13 mouse cellular contexts compared by ENCODE assay signal in genomic region chr10:29635828-29636227, GRCm38 (mm10).
DNase-seq lines count a peak whose midpoint lies in the region; ATAC-seq lines count a peak whose summit lies in the region.
"Had no signal": no experiment of that assay in that cellular context is flagged by ENCODE, and none has a peak within 500 bp of the region (broad histone marks: within the 10 kb centered on the region; RNA-seq: fewer than 3 reads in every experiment).

No protein-coding gene starts in this region.

- H3K9me3 ChIP-seq in hindbrain, embryonic 16.5 days (ENCODE audit: control insufficient read depth, low read length): no peaks in the 10 kb centered on the region
- no peaks in the 10 kb centered on the region for H3K9me3 ChIP-seq in hindbrain, embryonic 10.5 days
- no peaks in the 10 kb centered on the region for H3K9me3 ChIP-seq in embryonic facial prominence, embryonic 10.5 days
- H3K9me3 ChIP-seq: midbrain, embryonic 10.5 days had no signal

- H3K9ac ChIP-seq in hindbrain, embryonic 16.5 days (ENCODE audit: low read depth, low read length): no peak overlapping the region

- ATAC-seq in hindbrain, embryonic 16.5 days: peak; percentile 71; the same call in 1 of the 2 replicates
- ATAC-seq in activated CD4-positive, CD25-positive, alpha-beta regulatory T cell, adult 4 months: no peak
- ATAC-seq in monocyte, adult 5-6 weeks (replicated peaks; ENCODE audit: insufficient number of reproducible peaks, low FRiP score, low TSS enrichment, poor library complexity, severe bottlenecking): no peak
- ATAC-seq: Patski had no signal

- H3K36me3 ChIP-seq in hindbrain, embryonic 16.5 days (ENCODE audit: control insufficient read depth, insufficient read depth, low read length): no peaks in the 10 kb centered on the region
- no peaks in the 10 kb centered on the region for H3K36me3 ChIP-seq in hindbrain, embryonic 10.5 days
- H3K36me3 ChIP-seq in embryonic facial prominence, embryonic 10.5 days (replicated peaks): no peaks in the 10 kb centered on the region
- H3K36me3 ChIP-seq: midbrain, embryonic 10.5 days had no signal

- no peak overlapping the region for H3K27ac ChIP-seq in hindbrain, embryonic 16.5 days (ENCODE audit: low read depth, low read length)
- no peak overlapping the region for H3K27ac ChIP-seq in hindbrain, embryonic 10.5 days
- no peak overlapping the region for H3K27ac ChIP-seq in embryonic facial prominence, embryonic 10.5 days (replicated peaks)
- H3K27ac ChIP-seq: midbrain, embryonic 10.5 days had no signal

- no peak overlapping the region for H3K4me3 ChIP-seq in hindbrain, embryonic 16.5 days (ENCODE audit: low read length)
- no peak overlapping the region for H3K4me3 ChIP-seq in hindbrain, embryonic 10.5 days
- no peak overlapping the region for H3K4me3 ChIP-seq in embryonic facial prominence, embryonic 10.5 days
- H3K4me3 ChIP-seq: midbrain, embryonic 10.5 days had no signal

- no peak overlapping the region for H3K4me2 ChIP-seq in hindbrain, embryonic 16.5 days (ENCODE audit: low read length)

- no peaks in the 10 kb centered on the region for H3K27me3 ChIP-seq in hindbrain, embryonic 16.5 days (replicated peaks; ENCODE audit: control insufficient read depth, insufficient read depth, low read length)
- H3K27me3 ChIP-seq in hindbrain, embryonic 10.5 days (ENCODE audit: insufficient read depth, poor library complexity, severe bottlenecking): no peaks in the 10 kb centered on the region
- no peaks in the 10 kb centered on the region for H3K27me3 ChIP-seq in embryonic facial prominence, embryonic 10.5 days (replicated peaks; ENCODE audit: low read depth, poor library complexity, severe bottlenecking)
- H3K27me3 ChIP-seq: Patski had no signal

- no peak for DNase-seq in hindbrain, embryonic 10.5 days (ENCODE audit: low spot score)
- DNase-seq in Muller cell, postnatal 12 days (ENCODE audit: inconsistent ontology term): peak; percentile 6
- peak; percentile 10 for DNase-seq in cerebellum, adult 11 months
- peak; percentile 41 for DNase-seq in embryonic facial prominence, embryonic 10.5 days (ENCODE audit: low spot score)
- no peak for DNase-seq in kidney, postnatal 36 days
- DNase-seq: adrenal gland, postnatal 25 days; lung, adult 2 months; thymus, postnatal 4 days had no signal

- no peaks in the 10 kb centered on the region for H3K4me1 ChIP-seq in hindbrain, embryonic 16.5 days (ENCODE audit: control insufficient read depth, insufficient read depth, low read depth, low read length)
- no peaks in the 10 kb centered on the region for H3K4me1 ChIP-seq in hindbrain, embryonic 10.5 days (replicated peaks)
- H3K4me1 ChIP-seq in embryonic facial prominence, embryonic 10.5 days: no peaks in the 10 kb centered on the region
- H3K4me1 ChIP-seq: midbrain, embryonic 10.5 days had no signal

- WGBS in hindbrain, embryonic 16.5 days: 33% methylated on average over 5 of the region's 5 CpGs
- WGBS in hindbrain, embryonic 10.5 days: 69% methylated on average over 5 of the region's 5 CpGs
- 48% methylated on average over 5 of the region's 5 CpGs for WGBS in embryonic facial prominence, embryonic 10.5 days

Comparison
In these comparisons a context has a peak if more than half of its experiments do, and no peak if none do; other contexts are left out.
1. DNase-seq: peak in Muller cell, postnatal 12 days (single experiment), cerebellum, adult 11 months (single experiment) and embryonic facial prominence, embryonic 10.5 days (single experiment); none in hindbrain, embryonic 10.5 days (single experiment) and kidney, postnatal 36 days (0 of 2).